Mouse (Mus musculus): Measurements from ENCODE around the gene Dbndd2. TPM values are rescaled to one million over a fixed set of nuclear protein-coding genes. Genes with fewer than 3 reads are reported as not detected.
A peak's percentile ranks its signal among the peaks of the same experiment; 100 is the strongest.

Gene Dbndd2
- total RNA-seq, 1 experiment from 2014 or later, result not detected

DNA sequence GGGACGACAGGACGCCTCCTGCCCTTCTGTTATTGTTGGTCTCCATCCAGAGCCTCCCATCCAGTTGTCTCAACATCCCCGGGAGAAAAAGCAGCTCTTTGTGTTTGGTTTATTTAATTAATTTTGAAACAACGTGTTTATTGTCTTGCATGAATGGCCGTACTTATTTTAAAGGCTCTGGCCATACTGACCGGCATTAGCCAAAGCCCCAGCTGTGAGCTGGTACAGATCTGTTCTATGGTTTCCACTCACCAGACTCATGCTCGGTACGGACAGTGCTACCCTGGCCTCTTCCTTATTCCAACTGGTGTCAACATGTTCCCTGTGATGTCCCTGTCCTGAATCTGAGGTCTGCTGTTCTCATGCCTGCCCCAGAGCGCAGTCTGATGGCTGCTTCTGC is 30.0 kb downstream of the Dbndd2 start:
- no peak for ATAC-seq (replicated peaks in 1 of 2; ENCODE audit: insufficient read depth in 1 of 2, low FRiP score in 2 of 2, low TSS enrichment in 1 of 2, low read depth in 1 of 2, poor library complexity in 2 of 2, severe bottlenecking in 2 of 2)

DNA sequence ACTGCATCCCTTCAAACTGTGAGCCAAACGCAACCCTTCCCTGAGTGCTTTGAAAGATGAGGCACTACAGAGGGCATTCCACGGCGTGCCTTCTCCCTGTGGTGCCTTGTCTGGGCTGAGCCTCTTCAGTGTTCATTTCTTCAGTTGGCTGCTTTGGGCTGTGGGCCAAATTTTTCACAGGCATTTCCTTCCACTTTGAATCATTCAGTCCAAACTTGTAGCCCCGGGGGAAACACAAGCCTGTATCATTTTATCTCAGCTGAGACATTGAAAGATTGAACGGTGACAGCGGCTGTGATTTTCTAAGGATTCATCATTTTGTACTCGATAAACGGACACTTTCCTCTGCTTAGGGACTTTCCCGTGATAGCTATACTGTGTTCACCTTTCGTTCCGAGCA is 30.7 kb downstream of the Dbndd2 start:
- no peak for ATAC-seq (replicated peaks in 1 of 2; ENCODE audit: insufficient read depth in 1 of 2, low FRiP score in 2 of 2, low TSS enrichment in 1 of 2, low read depth in 1 of 2, poor library complexity in 2 of 2, severe bottlenecking in 2 of 2)

DNA sequence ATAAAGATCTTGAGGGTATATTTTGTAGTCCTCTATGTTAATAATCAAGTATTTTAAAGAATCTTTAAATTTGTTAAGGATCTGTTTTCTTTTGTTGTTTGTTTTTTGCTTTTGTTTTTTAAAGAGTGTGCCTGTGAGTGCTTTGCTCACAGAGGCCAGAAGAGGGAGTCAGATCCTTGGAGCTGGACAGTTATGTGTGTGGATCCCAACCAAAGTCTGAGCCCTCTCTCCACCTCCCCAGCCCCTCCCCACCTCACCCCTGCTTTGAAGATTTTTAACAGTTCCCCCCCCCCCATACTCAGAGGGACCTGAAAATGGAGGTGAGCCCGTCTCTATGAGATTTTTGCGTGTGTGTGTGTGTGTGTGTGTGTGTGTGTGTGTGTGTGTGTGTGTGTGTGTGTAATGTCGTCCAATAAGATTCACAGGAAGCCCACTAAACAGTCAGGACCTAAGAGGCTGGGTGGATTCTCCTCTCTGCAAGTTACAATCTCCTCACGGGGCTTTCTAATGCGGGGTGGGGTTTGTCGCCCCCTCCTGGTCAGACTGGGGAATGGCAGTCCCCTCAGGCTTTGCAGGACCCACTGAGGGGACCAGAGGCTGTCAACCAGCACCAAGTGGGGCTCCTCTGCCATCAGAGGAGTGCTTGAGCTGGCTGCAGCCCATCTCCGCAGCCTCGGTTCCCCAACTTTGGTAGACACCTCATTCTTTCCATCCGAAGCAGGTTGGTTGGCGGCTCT is 31.7 kb downstream of the Dbndd2 start:
- ATAC-seq (replicated peaks in 1 of 2; ENCODE audit: insufficient read depth in 1 of 2, low FRiP score in 2 of 2, low TSS enrichment in 1 of 2, low read depth in 1 of 2, poor library complexity in 2 of 2, severe bottlenecking in 2 of 2), result 0 out of 4 replicates have a peak, but pooled peaks of 1 of the 2 experiments have one; percentile 39

DNA sequence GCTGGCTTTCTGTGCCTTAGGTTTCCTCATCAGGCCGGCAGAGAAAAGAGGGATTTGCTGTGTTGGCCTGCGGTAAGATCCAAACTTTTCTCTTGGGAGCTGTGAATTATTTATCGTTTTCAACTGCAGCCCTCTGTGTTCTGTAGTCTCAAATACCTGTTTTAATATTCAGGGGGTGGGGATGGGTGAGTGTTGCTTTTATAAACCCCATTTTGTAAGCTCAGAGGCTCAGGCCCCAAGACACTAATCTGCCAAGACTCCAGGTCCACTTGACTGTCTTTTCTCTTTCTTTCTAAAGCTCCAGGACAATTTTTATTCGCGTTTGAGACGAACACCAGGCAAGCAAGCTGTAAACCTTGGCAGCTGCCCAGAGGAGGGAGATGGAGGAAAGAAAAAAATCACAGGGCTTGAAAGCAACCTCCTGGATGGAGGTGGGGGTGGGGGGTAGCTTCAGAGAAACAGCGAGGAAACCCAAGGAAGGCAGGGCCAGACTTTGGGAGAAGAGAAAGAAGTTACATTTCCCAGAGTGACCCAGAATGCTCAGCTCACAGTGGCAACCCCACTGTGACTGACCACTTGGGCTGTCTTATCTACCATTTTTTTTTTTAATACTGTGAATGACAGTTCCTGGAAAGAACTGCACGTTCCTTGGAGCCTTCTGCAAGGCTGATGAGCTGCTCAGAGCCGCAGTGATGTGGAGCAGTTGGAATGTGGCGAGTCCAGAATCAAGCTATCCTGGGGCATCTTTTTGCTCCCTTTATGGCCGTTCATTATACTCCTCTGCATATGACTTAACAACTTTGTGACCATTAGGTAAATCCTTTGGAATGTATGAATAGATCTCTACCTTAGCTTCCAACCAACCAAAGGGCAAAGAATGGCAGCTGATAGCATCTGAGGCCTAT is 32.6 kb downstream of the Dbndd2 start:
- no peak for ATAC-seq (replicated peaks in 1 of 2; ENCODE audit: insufficient read depth in 1 of 2, low FRiP score in 2 of 2, low TSS enrichment in 1 of 2, low read depth in 1 of 2, poor library complexity in 2 of 2, severe bottlenecking in 2 of 2)

DNA sequence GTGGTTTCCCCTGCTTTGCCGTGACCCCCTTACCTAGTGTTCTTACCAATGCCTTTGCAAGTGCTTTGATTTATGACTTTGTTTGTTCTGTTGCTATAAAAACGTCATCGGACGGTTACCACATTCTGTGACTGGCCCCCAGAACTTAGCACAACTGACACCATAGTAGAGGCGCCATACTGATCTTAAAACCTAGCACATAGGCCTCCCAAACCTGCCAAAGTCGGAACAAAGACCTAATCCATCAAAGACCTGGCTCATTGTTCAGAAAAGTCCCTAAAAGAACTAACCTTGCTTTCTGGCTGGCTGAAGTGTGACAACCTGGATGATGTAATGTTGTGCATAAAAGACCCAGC is 33.2 kb downstream of the Dbndd2 start:
- no peak for ATAC-seq (replicated peaks in 1 of 2; ENCODE audit: insufficient read depth in 1 of 2, low FRiP score in 2 of 2, low TSS enrichment in 1 of 2, low read depth in 1 of 2, poor library complexity in 2 of 2, severe bottlenecking in 2 of 2)

DNA sequence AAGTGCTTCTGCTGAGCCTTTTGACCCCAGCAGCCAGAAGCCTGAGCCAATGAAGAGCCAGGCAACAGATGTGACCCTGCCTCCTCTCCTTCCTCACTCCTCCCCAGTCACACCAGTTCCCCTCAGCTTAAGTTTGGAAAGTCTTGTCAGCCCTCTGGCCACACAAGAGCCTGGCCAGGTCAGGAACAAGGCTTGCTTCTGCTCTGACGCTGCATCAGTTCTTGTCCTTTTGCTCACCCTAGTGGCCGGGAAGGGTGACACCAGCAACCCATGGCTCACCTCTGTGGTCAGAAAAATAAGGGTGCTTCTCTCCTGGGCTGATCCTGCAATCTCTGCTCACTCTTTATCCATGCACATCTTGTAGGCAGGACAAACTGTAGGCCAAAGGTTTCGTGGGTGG is 34.9 kb downstream of the Dbndd2 start:
- peak; percentile 64 to 74 for ATAC-seq (replicated peaks in 1 of 2; ENCODE audit: insufficient read depth in 1 of 2, low FRiP score in 2 of 2, low TSS enrichment in 1 of 2, low read depth in 1 of 2, poor library complexity in 2 of 2, severe bottlenecking in 2 of 2)

DNA sequence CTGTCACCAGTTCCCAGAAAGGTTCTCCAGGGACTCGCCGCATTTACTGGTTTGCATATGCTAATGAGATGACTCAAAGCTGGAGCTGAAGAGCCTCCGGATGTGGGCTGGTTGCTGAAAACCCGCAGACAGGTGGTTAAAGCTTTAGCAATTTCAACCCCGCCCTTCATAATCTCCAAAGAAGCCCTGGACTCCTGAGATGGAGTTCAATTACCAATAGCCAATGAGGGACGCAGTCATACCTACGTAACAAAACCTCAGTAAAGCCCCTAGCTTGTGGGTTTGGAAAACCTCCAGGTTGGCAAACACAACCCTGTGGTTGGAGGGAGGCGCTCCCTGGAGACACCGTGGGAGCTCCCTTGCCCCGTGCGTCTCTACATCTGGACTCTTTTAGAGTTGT is 35.9 kb downstream of the Dbndd2 start:
- peak; percentile 86 to 89 for ATAC-seq (replicated peaks in 1 of 2; ENCODE audit: insufficient read depth in 1 of 2, low FRiP score in 2 of 2, low TSS enrichment in 1 of 2, low read depth in 1 of 2, poor library complexity in 2 of 2, severe bottlenecking in 2 of 2)

DNA sequence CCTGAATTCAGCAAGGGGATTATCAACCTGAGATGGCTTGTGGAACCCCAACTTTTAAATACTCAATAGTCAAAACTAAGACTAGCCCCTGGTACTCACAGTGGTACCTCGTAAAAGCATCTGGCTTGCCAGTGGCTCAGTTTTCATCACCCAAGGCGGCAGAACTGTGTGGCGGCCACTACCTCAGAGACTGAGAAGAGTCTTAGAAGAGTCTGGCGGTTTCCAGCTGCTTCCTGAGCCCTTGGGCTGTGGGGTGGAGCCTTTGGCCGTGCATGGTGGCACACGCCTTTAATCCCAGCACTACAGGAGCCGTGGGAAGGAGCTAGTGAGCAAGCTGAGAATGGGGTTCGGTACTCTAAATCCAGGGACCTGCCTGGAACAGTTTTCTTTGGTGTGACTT is 36.4 kb downstream of the Dbndd2 start:
- ATAC-seq (replicated peaks in 1 of 2; ENCODE audit: insufficient read depth in 1 of 2, low FRiP score in 2 of 2, low TSS enrichment in 1 of 2, low read depth in 1 of 2, poor library complexity in 2 of 2, severe bottlenecking in 2 of 2), result peak; percentile 23 to 36; a peak in 3 of 4 replicates

DNA sequence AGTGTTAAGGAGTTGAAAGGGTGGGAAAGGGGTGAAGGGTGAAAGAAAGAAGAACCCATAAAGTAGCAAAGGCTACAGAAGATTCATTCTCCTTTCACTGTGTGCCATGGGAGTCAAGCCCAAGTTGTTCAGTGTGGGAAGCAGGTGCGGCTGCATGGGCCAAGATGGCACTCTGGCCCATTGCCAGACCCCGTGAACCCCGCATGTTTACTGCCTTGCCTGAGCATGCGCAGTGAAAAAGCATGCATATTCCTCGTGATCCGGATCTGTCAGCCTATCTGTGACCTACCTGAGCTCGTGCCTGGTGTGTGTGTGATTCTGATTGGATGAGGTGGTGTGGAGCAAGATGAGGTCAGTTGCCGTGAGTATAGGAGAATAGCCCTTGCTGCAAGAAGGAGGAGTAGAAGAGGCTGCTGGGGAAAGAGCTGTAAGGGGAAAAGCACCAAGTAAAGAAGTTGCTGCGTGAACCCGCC is 37.4 kb downstream of the Dbndd2 start:
- ATAC-seq (replicated peaks in 1 of 2; ENCODE audit: insufficient read depth in 1 of 2, low FRiP score in 2 of 2, low TSS enrichment in 1 of 2, low read depth in 1 of 2, poor library complexity in 2 of 2, severe bottlenecking in 2 of 2), result no peak

DNA sequence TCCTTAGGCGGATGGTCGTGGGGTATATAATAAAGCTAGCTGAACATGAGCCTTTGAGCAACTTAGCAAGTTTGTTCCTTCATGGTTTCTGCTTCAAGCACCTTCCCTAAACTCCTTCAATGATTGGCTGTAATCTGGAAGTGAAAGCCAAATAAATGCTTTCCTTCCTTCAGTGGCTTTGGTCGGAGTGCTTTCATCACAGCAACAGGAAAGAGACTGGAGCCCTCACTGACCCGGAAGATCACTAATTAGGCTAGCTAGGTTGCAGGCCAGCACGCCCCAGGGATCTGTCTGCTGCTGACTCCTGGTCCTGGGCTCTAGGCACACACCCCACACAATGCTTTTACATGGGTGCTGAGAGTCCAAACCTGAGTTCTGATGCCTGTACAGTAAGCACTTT is 42.7 kb downstream of the Dbndd2 start:
- no peak for ATAC-seq (replicated peaks in 1 of 2; ENCODE audit: insufficient read depth in 1 of 2, low FRiP score in 2 of 2, low TSS enrichment in 1 of 2, low read depth in 1 of 2, poor library complexity in 2 of 2, severe bottlenecking in 2 of 2)

DNA sequence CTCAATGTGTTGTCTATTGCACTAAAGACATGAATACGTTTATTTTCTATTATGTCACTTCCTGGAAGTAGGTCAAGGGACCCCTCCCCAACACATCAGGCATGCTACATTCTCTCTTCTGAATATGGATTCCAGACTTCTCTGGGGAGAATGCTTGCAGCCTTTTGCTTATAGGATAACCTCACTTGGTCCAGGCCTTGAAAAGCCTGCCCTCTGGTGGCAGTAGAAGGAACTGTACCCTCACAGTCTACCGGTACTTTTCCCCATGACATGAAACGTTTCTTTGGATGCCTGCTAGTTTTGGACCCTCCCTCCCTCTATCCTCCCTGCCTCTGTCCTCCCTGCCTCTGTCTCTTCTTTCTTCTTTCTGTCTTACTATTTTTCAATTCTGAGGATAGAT is 45.3 kb downstream of the Dbndd2 start:
- ATAC-seq (replicated peaks in 1 of 2; ENCODE audit: insufficient read depth in 1 of 2, low FRiP score in 2 of 2, low TSS enrichment in 1 of 2, low read depth in 1 of 2, poor library complexity in 2 of 2, severe bottlenecking in 2 of 2), result peak; percentile 70 to 71

DNA sequence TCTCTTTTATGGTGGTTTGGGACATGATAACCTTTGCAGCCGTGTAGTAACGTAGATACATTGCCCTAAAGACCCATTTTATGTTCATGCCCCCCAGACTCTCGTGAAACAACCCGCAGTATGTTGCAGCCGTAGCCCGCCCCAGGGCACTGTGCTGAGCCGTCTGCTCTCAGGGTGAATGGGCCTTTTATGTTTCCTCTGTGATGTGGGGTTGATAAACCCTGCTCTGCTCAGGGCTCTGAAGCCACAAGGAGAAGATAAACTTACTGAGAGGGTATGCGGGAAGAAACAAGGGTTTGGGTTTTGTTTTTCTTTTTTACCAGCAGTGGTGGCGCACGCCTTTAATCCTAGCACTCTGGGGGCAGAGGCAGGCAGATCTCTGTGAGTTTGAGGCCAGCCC is 48.4 kb downstream of the Dbndd2 start:
- ATAC-seq (replicated peaks in 1 of 2; ENCODE audit: insufficient read depth in 1 of 2, low FRiP score in 2 of 2, low TSS enrichment in 1 of 2, low read depth in 1 of 2, poor library complexity in 2 of 2, severe bottlenecking in 2 of 2), result no peak

DNA sequence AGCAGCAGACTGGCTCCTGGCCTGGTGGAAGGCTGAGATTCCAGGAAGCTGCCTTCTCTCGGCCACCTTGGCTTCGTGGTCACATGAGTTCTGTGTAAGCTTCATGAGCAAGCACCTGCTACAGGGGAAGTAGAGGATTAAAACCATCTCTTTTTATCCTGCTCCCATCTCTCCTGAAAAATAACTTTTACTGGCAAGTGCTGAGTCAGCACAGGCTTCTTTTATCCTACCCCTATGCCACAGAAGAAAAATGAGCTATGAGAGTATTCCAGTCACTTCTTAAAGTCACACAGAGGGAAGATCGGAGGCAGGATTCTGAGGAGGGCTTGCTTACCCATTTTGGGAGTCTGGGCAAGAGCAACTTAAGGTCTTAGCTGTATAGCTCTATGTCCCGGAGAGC is 51.1 kb downstream of the Dbndd2 start:
- ATAC-seq (replicated peaks in 1 of 2; ENCODE audit: insufficient read depth in 1 of 2, low FRiP score in 2 of 2, low TSS enrichment in 1 of 2, low read depth in 1 of 2, poor library complexity in 2 of 2, severe bottlenecking in 2 of 2), result no peak

DNA sequence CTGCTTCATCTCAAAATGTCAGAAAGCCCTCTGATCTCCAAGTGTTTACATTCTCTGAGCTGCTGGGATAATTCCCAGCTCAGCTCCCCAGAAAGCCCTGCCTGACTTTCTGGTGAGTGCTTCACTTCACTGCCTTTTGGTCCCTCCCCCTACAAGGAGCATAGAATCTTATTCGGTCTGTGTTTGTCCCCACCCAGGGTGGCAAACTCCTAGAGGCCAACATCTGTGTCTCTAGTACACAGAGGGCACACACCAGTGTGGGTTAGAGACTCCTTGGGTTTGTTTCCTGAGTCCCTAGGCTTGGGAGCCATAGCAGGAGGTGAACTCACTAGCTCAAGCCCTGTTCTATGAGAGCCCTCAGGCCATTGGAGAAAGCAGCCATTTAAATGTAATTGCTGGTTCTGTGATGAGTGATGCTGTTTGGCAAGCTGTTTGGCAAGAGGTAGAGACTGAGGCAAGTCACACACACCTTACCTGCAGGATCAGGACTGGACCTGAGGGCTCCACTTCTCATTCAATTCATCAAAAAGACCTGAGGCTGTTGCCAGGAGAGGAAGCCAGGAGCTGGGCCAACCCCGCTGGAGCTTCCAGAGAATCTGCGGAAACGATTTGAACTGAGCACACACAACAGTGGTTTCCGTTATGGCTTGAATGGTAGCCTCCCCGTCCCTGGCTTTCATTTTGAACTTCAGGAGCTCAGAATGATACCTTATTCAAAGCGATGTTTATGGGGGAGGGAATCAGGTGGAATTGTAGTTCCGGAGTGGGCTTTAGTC is 54.9 kb downstream of the Dbndd2 start:
- peak in 1 of 2 experiments; percentile 33; a peak in 1 of 4 replicates for ATAC-seq (replicated peaks in 1 of 2; ENCODE audit: insufficient read depth in 1 of 2, low FRiP score in 2 of 2, low TSS enrichment in 1 of 2, low read depth in 1 of 2, poor library complexity in 2 of 2, severe bottlenecking in 2 of 2)

DNA sequence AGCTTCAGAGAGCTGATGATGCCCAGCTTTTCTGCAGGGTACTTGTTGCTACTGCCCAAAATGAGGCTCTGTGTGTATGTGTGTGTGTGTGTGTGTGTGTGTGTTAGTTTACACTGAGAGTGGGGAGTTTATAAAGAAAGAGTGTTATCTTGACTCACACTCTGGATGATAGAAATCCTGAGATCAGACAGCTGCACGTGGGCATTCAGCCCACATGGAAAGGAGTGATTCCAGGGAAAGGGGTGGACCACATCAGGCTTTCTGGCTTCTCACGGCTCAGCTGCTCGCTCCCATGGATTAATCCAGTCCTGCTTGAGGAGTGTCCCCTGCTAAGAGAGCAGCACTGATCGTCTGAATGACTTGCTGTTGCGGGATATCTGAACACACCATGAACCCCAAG is 56.2 kb downstream of the Dbndd2 start:
- ATAC-seq (replicated peaks in 1 of 2; ENCODE audit: insufficient read depth in 1 of 2, low FRiP score in 2 of 2, low TSS enrichment in 1 of 2, low read depth in 1 of 2, poor library complexity in 2 of 2, severe bottlenecking in 2 of 2), result no peak

DNA sequence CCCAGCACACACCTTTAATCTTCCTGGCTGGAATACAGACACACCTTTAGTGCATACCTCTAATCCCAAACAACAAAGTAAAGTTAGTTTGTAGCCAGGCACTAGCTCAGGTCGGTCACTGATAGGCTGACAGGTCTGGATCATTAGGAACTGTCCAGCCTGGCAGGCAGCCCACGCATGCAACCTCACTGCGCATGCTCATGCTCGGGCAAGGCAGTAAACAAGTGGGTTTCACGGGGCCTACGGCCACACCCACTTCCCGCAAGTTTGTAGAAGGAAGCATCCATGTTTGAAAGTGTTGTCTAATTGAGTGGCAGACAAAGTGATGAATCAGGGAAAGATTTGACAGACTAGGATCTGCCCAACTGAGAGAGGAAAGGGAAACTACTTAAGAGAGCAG is 56.7 kb downstream of the Dbndd2 start:
- no peak for ATAC-seq (replicated peaks in 1 of 2; ENCODE audit: insufficient read depth in 1 of 2, low FRiP score in 2 of 2, low TSS enrichment in 1 of 2, low read depth in 1 of 2, poor library complexity in 2 of 2, severe bottlenecking in 2 of 2)
